Mouse (Mus musculus) lung, adult 2 months (tissue): ENCODE results near the gene Ifnl2. TPM values are rescaled to one million over a fixed set of nuclear protein-coding genes. Genes with fewer than 3 reads are reported as not detected.
"Not testable (repeated sequence)": the region's sequence is repeated elsewhere in the genome, so short reads cannot be mapped to it uniquely, and the experiment has no call there.

Source experiments
- DNase-seq: peaks from one replicate; pipeline ENCODE4 v3.0.0; 2022
- H3K4me1 ChIP-seq: fragments of 200-500 bp; 2 replicates; pipeline ENCODE4 v1.6.1; 2011; ENCODE audit warnings: low read length; ENCODE audit not compliant: control insufficient read depth, insufficient read depth
- H3K4me3 ChIP-seq: fragments of 200-500 bp; replicated peaks from 2 replicates; pipeline ENCODE3; 2011; ENCODE audit warnings: low read depth, mild to moderate bottlenecking, control low read depth, low read length; ENCODE audit errors: extremely low read depth
- CTCF ChIP-seq: fragments of 200-500 bp; IDR thresholded peaks from 2 replicates; pipeline ENCODE4 v1.5.1; 2011; ENCODE audit warnings: mild to moderate bottlenecking, low read length, control low read depth; ENCODE audit not compliant: insufficient read depth
- POLR2A ChIP-seq: fragments of 200-500 bp; IDR thresholded peaks from 2 replicates; pipeline ENCODE4 v1.6.1; 2011; ENCODE audit warnings: low read depth, mild to moderate bottlenecking, control low read depth, low read length, borderline replicate concordance; ENCODE audit errors: extremely low read depth
- WGBS: fragments of 180-500 bp; shearing (Covaris S2); methylation state at CpG from one replicate; pipeline ENCODE4 v1.1.7; 2018; 5-methylcytosine and 5-hydroxymethylcytosine counted together
- polyA plus RNA-seq: library from polyadenylated mRNA; depleted of rRNA; stranded (reverse); fragments of >200 nt; gene quantifications from 2 replicates; pipeline ENCODE4 v1.2.3, GENCODE M21; 2012; rRNA removed

Ifnl2 gene
- polyA plus RNA-seq: not detected in 2 replicates

DNA sequence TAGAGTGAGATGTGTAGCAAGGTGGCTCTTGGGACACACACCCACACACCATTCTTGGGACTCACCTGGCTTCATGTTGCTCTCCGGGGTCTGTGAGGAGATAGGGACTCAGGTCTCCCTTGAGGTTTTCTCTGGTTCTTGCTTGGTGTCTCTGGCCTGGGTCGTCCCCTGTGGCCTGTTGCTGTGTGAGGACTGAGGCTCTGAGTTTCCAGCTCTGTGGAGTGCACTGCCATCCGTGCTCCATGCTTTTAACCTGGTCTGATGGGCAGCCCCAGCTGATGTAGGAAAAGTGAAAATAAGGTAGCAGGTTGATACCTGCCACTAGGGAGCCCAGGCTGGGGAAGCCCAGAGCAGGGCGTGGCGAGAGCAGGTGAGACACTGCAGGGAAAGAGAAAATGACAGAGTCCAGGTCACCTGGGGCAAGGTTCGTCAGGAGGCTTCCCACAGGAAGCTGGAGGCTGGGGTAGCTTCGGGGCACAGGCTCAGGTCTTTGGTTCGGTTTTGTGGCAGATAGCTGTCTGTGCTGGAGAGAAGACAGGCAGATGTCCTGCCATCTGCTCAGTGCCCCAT is at the start of gene Ifnl2:
Gene Ifnl2 (minus strand): TSS at position 51 of the 570 bp plus-strand sequence.
- DNase-seq: not testable (repeated sequence)
- WGBS: 58% methylated on average over 8 of the region's 8 CpGs

GRCm38 (mm10) chr7:28558486-28558885 is 48.2 kb upstream of the Ifnl2 start:
- DNase-seq: peak; percentile 39
- 24% methylated on average over 4 of the region's 4 CpGs for WGBS
- no peak for TF ChIP-seq POLR2A
- no peak for TF ChIP-seq CTCF
- Histone ChIP-seq H3K4me1 (peaks cover 5% of the 10 kb centered on the region), H3K4me3 (no peak overlapping the region)

More for the DNA sequence above, at the start of gene Ifnl2:
- H3K4me1 ChIP-seq, H3K4me3 ChIP-seq: not testable (repeated sequence)

GRCm38 (mm10) chr7:28557708-28558107 is 47.5 kb upstream of the Ifnl2 start:
- no peak for DNase-seq
- H3K4me1 ChIP-seq: peaks cover 5% of the 10 kb centered on the region
- WGBS: 59% methylated on average over 6 of the region's 6 CpGs

DNA sequence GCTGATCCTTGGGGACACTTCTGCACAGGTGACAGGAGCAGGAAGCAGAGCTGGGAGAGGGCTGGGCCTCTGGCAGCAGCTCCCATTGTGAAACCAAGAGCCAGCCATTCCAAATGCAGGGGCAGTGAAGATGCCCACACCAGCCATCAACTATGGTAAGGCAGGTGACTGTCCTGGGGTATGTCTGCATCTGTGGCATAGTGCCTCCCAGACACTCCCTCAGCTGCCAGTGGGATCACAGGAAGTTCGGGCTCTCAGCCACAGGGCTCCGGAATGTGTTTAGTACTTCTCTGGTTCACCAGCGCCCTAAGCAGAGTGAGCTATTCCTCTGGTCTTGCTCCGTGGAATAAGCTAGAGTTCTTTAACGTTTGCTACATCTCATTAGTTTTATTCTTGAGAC is 46.8 kb upstream of the Ifnl2 start:
- no peak for TF ChIP-seq CTCF
- no peak for TF ChIP-seq POLR2A
- DNase-seq: no peak
- WGBS: 42% methylated on average over 5 of the region's 5 CpGs
- Histone ChIP-seq H3K4me1 (peaks cover 5% of the 10 kb centered on the region), H3K4me3 (no peak overlapping the region)

More at GRCm38 (mm10) chr7:28557708-28558107, 47.5 kb upstream of the Ifnl2 start:
- TF ChIP-seq POLR2A (no peak), CTCF (no peak)
- H3K4me3 ChIP-seq: no peak overlapping the region

DNA sequence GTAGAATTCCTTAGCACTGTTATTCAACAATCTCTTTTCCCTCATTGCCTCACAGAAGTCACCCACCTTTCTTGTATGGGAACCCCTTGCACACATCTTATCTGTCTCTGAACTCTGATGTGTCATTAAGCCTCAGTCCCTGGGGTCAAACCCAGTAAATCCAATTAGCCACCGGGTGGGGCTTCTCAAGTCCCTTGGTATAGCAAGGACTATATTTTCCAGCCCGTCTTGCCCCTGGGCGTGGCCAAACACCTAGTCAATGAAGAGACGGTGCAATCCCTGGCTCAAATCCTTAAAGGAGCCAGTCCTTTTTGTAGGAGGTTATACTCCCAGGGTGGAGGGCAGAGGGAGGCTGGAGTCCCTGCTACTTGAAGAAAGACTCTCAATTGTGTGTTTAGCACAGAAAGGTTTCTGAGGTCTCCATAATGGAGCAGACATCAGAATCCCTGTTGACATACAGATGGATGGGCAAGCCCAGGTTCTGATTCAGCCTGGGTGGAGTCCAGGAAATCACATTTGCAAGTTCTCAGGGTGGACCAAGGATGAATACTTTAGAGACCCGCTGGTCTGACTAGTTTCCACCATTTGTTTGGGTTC is 45.8 kb upstream of the Ifnl2 start:
- Histone ChIP-seq H3K4me1 (peaks cover 5% of the 10 kb centered on the region), H3K4me3 (no peak overlapping the region)
- TF ChIP-seq POLR2A: no peak
- no peak for TF ChIP-seq CTCF
- DNase-seq: no peak
- WGBS: 16% methylated on average over 5 of the region's 5 CpGs

GRCm38 (mm10) chr7:28553076-28553475 is 42.8 kb upstream of the Ifnl2 start:
- no peaks in the 10 kb centered on the region for H3K4me1 ChIP-seq
- TF ChIP-seq CTCF: no peak
- TF ChIP-seq POLR2A: no peak
- WGBS: 78% methylated on average over 6 of the region's 6 CpGs
- DNase-seq: no peak
- no peak overlapping the region for H3K4me3 ChIP-seq

GRCm38 (mm10) chr7:28547628-28548027 is 37.4 kb upstream of the Ifnl2 start:
- 57% methylated on average over 7 of the region's 7 CpGs for WGBS
- Histone ChIP-seq H3K4me3 (no peak overlapping the region), H3K4me1 (no peaks in the 10 kb centered on the region)
- TF ChIP-seq POLR2A (no peak), CTCF (no peak)
- DNase-seq: no peak

DNA sequence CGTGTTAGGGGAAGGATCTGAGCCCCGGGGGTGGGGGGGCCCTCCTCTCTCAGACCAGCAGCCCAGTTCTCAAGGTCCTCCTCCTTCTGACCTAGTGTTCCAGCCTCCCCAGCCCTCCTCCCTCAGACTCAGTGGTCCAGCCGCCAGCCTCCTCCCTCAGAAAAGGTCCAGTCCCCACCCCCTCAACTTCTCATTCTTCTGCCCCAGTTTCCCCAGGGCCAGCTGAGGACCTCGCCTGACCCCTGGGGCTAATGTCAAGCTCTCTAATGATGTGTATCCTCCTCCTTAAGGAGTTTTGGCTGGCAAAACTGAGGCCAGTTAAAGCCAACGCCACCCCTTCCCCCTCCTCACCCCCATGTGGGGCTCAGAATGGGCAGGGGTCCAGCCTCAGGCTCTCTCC is 36.9 kb upstream of the Ifnl2 start, which contains the start of gene Nccrp1:
Gene Nccrp1 (minus strand): TSS at position 101 of the 400 bp plus-strand sequence.
- TF ChIP-seq CTCF (no peak), POLR2A (no peak)
- Histone ChIP-seq H3K4me3 (no peak within 1 kb of the TSS), H3K4me1 (no peaks in the 10 kb centered on the region)
- DNase-seq: no peak
- WGBS: 8% methylated on average over 5 of the region's 5 CpGs

DNA sequence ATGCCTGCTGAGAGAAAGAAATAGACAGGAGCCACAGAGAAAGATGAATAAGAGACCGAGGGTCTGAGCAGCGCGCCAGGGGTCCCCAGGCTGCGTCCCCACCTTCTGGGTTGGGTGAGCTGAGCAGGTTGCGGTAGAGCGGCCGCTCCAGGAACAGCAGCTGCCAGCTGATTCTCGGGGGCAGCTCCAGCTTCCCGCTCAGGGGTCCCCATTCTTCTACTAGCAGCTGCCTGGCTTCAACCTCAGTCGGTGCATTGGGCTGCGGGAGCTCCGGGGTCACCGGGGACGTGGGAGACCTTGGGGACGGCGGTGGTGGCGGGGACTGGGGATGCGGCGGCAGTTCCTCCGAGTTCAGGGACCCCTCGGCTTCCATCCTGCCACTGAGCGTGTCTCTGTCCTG is 36.4 kb upstream of the Ifnl2 start:
- TF ChIP-seq POLR2A: no peak
- TF ChIP-seq CTCF: no peak
- WGBS: 2% methylated on average over 22 of the region's 22 CpGs
- no peaks in the 10 kb centered on the region for H3K4me1 ChIP-seq
- DNase-seq: no peak
- H3K4me3 ChIP-seq: no peak overlapping the region

DNA sequence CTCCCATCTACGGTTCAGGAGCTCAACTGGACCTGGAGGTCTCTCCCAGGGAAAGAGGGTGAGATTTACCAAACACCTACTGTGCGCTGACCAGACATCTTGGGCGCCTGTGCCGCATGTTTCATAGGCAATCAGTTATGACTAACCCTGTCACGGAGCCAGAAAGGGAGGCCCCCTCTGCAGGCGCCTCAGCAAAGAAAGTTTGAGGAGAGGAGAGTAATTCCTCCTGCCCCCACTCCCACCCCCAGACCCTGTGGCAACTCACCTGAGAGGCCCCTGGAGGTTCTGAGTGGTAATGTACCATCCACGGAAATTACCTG is 35.6 kb upstream of the Ifnl2 start:
- H3K4me1 ChIP-seq: no peaks in the 10 kb centered on the region
- 49% methylated on average over 7 of the region's 7 CpGs for WGBS

More for the DNA sequence above, 35.6 kb upstream of the Ifnl2 start:
- H3K4me3 ChIP-seq: no peak overlapping the region
- DNase-seq: no peak
- TF ChIP-seq CTCF: no peak
- no peak for TF ChIP-seq POLR2A
